Mouse (Mus musculus) thymus, adult 2 months (tissue): ENCODE measurements around the gene Syce3.

Experiments used
- CTCF ChIP-seq: fragments of 200-500 bp; IDR thresholded peaks from 2 replicates; pipeline ENCODE4 v1.5.1; 2012; ENCODE audit warnings: mild to moderate bottlenecking, control low read depth, low read length, moderate library complexity, borderline replicate concordance; ENCODE audit not compliant: control insufficient read depth, poor library complexity, insufficient read depth; ENCODE audit errors: extremely low read depth
- POLR2A ChIP-seq: fragments of 200-500 bp; IDR thresholded peaks from 2 replicates; pipeline ENCODE4 v1.6.1; 2012; ENCODE audit warnings: mild to moderate bottlenecking, low read length, control low read depth, moderate library complexity; ENCODE audit not compliant: control insufficient read depth, poor library complexity, insufficient read depth; ENCODE audit errors: extremely low read depth

- TF ChIP-seq POLR2A (no peak), CTCF (no peak)
Observed at GRCm38 (mm10) chr15:89426716-89427115, 16.4 kb upstream of the Syce3 start.
